Mouse (Mus musculus): ENCODE measurements around the gene Gm33543. TPM values are rescaled to one million over a fixed set of nuclear protein-coding genes. Genes with fewer than 3 reads are reported as not detected.

The Gm33543 gene
- 0.49 TPM for polyA plus RNA-seq (2014; fragmentation: Illumina TruSeq; extraction: RNeasy Lipid Tissue Mini Kit (QIAGEN cat#74804); ENCODE audit: insufficient read depth, low read depth, low replicate concordance)

GRCm38 (mm10) chr10:95842789-95843637 is at the start of gene Gm33543:
Gm33543 (minus strand) TSS chr10:95842930.

Other genes with a start within 250 kb of the Gm33543 start
- not detected for gene Anapc15-ps, start 169.5 kb downstream of the Gm33543 start, polyA plus RNA-seq (2014; fragmentation: Illumina TruSeq; extraction: RNeasy Lipid Tissue Mini Kit (QIAGEN cat#74804); ENCODE audit: insufficient read depth, low read depth, low replicate concordance)
- gene Eea1, start 97.7 kb upstream of the Gm33543 start, polyA plus RNA-seq (2014; fragmentation: Illumina TruSeq; extraction: RNeasy Lipid Tissue Mini Kit (QIAGEN cat#74804); ENCODE audit: insufficient read depth, low read depth, low replicate concordance): 5.9 TPM